Mouse (Mus musculus): ENCODE data around the gene Ercc6.

Gene Ercc6

DNA sequence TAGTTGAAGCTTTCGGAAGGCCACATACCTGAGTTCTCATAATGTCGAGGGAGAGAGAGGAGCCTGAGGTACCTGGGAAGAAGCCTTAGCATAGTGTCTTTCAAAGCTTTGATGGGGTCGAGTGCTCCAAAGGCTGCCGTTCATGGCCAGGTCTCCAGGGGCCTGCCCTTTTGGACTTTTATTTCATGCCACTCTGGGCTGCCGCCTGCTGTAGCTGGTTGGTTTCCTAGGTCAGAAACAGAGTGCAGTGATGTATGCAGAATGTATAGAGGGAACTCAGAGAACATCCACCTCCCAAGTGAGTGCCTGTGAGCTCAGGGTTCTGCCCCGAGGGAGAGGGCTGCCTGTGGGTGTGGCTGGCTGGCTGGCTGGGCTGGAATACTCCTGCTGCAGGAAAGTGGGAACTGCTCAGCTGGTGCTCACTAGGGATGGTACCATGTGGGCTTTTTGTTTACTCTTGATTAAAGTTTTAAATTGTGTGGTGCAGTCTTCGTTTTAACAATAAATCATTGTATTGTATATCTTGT, 7.1 kb downstream of the Ercc6 start:
- peak; percentile 74 for DNase-seq

DNA sequence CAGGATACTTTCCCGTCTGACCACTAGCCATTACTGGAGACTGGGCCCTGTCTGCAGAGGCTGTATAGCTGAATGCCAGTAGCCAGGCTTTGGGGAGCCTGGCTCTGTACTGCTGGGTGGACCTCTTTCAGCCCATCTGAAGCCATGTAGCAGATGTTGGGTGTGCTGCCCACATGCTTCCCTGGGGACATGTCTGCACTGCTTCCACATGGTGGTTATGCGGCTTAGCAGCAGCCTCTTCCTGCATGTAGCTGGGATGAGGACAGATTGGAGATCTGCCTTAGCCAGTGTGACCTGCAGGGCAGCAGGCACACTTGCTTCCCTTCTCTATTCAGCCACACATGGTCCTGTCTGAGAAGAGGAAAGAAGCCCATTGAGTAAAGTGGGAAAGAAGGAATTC, 9.0 kb downstream of the Ercc6 start:
- DNase-seq = peak; percentile 83

GRCm38 (mm10) chr14:32524071-32524470, 10.8 kb downstream of the Ercc6 start:
- DNase-seq = peak; percentile 55

DNA sequence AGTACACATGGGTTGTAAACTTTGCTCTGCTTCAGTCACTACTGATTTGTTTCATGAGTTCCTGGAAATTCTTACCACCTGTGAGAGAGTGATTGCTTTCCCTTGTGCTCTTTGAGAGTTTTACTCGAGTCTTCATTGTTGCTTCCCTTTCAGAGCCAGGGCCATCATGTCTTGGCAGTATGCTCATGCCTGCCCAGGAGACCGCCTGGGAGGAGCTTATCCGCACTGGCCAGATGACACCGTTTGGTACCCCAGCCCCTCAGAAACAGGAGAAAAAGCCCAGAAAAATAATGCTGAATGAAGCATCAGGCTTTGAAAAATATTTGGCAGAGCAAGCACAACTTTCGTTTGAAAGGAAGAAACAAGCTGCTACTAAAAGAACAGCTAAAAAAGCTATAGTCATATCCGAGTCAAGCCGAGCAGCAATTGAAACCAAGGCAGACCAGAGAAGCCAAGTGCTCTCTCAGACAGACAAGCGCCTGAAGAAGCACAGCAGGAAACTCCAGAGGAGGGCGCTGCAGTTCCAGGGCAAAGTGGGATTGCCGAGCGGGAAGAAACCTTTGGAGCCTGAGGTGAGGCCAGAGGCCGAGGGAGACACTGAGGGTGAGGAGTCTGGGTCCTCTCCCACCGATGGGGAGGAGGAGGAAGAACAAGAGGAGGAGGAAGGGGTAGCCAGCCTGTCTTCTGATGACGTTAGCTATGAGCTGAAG, 12.8 kb downstream of the Ercc6 start:
- peak; percentile 72 for DNase-seq

DNA sequence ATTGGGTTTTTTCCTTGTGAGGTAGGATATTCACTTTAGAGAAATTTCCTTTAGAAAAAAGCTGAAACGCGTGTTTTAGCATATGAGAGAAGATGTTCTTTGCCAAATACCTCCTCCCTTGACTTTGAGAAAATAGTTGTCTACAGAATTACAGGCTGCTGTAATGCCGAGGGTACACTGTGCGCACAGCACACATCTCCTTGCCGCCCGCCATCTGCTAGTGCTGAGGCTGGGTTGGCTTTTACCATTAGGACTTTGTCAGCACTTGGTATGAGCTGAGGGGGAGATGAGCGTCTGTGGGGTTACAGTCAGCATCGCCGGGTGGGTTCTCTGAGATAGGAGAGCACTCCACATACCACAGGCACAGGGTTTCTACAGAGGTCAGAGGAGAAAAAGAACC, 13.9 kb downstream of the Ercc6 start:
- DNase-seq = peak; percentile 76

DNA sequence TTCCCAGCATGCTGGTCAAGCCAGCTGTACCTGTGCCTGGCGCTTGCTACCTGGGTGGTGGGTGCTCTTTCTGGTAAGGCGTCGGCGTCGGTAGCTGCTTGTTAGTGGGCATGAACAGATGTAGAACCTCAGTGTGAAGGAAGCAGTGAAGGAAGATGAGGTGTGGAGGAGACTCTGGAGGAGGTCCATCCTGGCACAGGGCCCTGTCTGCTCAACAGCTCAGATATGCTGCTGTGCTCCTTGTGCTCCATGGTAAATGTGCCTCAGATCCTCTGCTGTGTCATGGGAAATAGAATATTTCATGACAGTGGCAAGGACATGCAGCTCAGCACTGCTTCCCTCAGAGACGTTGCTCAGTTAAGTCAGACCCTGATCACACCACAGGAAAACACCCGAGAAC, 15.7 kb downstream of the Ercc6 start:
- peak; percentile 79 for DNase-seq

GRCm38 (mm10) chr14:32530896-32531295, 17.6 kb downstream of the Ercc6 start:
- DNase-seq = peak; percentile 75

GRCm38 (mm10) chr14:32531371-32531770, 18.1 kb downstream of the Ercc6 start:
- peak; percentile 82 for DNase-seq

GRCm38 (mm10) chr14:32532381-32533147, 19.2 kb downstream of the Ercc6 start:
- DNase-seq = peak; percentile 76

DNA sequence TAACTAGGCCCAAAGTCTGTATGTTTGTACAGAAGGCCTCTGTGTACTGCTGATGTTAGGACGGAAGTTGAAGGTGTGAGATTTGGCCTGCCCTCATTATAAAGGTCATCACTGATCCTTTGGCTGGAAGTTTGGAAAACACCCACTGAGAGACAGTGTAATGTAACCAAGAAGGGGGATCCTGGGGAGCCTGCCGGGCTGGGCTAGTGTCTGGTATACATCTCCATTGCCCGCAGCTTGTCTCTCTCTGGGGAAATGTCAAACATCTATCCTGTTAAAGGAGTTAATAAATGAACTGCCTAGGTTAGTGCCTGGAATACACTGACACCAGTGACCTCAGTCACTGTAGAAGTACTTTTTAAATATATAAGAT, 19.8 kb downstream of the Ercc6 start:
- DNase-seq = peak; percentile 48

DNA sequence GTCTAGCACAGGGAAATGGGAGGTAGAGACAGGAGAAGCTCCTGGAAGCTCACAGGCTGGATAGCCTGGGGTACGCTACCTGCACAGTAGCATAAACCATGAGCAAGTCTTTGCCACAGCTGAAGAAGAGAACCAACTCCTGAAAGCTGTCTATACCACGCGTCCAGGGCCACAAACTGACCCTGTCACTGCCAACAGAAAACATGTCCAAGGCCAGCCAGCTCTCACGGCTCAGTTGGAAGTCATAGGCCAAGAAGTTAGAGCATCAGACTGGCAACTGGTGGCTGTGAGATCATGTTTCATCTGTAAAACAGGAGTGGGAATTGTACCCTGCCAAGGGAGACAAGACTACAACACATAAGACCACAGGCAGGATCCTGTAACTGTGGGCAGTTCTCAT, 20.3 kb downstream of the Ercc6 start:
- DNase-seq = peak; percentile 81

- no peak for DNase-seq
Observed at GRCm38 (mm10) chr14:32534137-32534536, 20.8 kb downstream of the Ercc6 start.

- DNase-seq = peak; percentile 78
Observed at GRCm38 (mm10) chr14:32536763-32537162, 23.4 kb downstream of the Ercc6 start.

- DNase-seq = peak; percentile 73
Observed at GRCm38 (mm10) chr14:32538115-32538514, 24.8 kb downstream of the Ercc6 start.

GRCm38 (mm10) chr14:32543075-32543474, 29.8 kb downstream of the Ercc6 start:
- peak; percentile 59 for DNase-seq

- peak; percentile 39 for DNase-seq
Observed at GRCm38 (mm10) chr14:32546676-32547075, 33.4 kb downstream of the Ercc6 start.

GRCm38 (mm10) chr14:32551854-32552253, 38.5 kb downstream of the Ercc6 start:
- peak; percentile 10 for DNase-seq

DNA sequence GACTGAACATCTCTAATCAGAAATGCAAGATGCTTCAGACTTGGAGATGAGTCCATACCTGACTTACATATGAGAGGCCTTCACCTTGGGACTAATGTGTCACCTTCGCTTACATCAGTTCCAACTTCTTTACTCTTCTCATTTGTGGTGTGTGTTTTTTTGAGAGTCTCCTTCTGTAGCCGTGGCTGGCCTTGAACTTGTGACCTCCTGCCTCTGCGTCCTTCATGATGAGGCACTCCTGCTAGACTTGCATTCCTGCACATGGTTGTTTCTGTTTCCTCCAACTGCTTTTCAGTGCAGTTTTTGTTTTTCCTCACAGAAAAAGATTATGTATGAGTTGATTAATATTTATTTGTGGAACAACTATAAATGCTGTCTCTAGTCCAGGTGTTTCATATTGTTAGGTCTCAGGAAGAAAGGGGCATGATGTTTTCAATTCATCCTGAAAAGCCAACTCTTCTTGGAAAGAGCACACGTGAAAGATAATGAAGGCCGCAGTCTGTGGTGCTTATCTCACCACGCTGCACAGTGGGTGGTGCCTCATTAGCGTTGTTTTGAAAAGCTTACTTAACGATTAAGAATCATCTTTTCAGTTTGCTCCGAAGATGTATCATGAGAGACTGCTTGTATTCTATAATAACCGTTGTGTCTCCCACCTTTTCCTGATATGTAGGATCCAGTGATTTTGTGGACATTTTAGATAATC, 40.0 kb downstream of the Ercc6 start:
- DNase-seq = peak; percentile 55

DNA sequence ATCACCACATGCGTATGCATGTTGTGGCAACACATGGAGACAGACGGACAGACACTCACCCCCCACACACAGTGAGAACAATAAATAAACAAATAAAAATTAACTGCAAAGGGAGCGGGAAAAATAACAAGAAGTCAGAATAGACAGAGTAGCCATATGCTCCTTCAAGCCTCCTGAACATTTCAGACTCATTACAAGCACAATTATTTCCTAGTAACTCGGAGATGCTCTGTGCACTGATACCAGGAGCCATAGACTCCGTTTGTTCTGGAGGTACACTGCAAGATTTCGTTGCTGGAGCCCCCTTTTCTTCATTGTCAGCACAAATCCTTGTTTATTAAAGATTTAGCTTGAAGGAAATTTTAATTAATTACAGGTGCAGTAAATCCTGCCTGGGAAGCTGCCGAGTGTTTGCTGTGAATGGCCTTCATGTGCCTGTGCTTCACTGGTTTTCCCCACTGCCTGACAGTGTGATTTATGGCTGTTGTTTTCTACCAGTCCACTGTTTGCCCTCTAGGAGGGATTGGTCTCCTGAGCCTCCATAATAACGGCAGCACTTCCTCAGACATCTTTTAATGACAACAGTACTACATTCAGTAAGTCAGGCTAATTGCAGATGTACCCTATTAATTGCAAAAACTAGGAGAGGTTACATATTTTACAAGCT, 41.7 kb downstream of the Ercc6 start:
- peak; percentile 35 for DNase-seq

DNA sequence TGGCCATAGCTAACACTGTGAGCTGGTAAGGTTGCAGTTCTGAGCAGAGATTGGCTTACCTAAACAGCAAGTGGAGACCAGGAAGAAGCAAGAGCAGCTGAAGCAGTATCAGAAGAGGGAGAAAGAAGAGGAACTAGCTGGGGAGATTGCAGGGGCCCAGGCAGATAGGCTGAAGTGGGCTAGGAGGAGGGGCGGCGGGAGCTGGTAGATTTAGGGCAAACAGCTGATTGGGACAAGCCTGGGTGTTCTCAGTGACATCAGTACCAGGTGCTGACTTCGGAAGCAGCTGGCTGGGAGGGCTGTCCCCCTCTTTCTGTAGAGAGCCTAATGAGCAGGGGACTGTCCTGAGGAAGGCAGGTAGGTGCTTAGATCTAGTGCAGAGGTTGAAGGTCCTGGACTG, 48.1 kb downstream of the Ercc6 start:
- DNase-seq = peak; percentile 76

DNA sequence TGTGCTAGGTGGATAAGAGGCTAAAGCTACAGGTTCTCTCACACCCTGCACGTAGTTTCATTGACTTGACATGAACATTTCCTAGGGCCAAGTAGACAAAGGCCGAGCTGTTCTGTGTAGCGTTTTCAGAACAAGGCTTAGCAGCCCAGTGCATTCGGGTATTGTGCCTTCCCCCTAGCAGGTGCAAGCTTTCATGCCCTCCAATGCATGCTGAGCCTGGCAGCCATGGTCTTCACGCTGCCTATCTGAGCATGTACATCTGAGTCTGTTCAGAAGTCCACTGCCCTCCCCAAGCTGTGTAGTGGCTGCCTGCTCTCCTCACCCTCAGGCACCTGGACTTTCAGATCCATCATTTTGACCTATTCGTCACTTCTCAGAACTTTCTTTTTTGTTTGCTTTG, 50.3 kb downstream of the Ercc6 start:
- DNase-seq = peak; percentile 77

GRCm38 (mm10) chr14:32572519-32572918, 59.2 kb downstream of the Ercc6 start:
- no peak for DNase-seq

- peak; percentile 90 for DNase-seq
Observed at GRCm38 (mm10) chr14:32578420-32578819, 65.1 kb downstream of the Ercc6 start.

All from heart, adult 11 months (tissue).